Mouse (Mus musculus) frontal cortex, adult 2 months (tissue): ENCODE measurements at regions not wholly inside any gene's neighbourhood (a gene's known extent, or its start where the extent isn't known, plus 50 kb on each side); places are given as distances from the start of the nearest gene placed in this dataset.
"Not testable (repeated sequence)": the region's sequence is repeated elsewhere in the genome, so short reads cannot be mapped to it uniquely, and the experiment has no call there.

Experiments
- DNase-seq, 2 experiments: peaks; one replicate each; pipeline ENCODE4 v3.0.0; 2022; ENCODE audit warnings: low spot score in 1 of 2; ENCODE audit errors: extremely low spot score in 1 of 2

DNA sequence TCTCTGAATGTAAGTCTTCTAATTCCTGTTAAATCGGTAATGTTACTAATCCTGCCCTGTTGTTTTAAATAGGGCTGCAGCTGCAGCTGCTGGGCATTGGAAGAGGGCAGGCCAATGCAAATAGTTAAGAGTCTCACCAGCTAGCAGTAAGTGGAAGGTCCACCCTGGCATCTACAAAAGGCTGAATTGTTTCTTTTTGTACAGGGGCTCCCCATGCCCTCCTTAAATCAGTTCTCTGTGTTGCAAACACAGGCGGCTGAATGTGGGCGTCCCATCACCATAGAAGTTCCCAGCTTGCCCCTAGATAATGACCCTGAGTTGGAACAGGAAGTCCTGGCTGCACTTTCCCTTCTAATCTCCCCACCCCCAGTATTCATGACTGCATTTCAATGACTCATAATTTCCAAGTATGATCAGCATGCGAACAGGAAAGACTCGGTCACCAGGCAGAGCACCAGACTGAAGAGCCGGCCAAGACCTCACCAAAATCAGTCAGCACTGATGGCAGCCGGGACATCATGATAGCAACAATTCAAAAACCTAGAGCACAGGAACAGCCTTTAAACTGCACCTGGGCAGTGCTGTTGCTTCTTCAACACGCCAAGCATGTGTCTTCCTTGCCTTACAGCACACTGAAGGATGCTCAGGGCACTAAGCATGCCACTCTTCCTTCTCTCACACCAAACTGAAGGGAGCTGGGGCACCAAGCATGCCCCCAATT, 123.6 kb upstream of the Tbl1xr1 start:
- peak in 1 of 2 experiments; percentile 15 for DNase-seq

DNA sequence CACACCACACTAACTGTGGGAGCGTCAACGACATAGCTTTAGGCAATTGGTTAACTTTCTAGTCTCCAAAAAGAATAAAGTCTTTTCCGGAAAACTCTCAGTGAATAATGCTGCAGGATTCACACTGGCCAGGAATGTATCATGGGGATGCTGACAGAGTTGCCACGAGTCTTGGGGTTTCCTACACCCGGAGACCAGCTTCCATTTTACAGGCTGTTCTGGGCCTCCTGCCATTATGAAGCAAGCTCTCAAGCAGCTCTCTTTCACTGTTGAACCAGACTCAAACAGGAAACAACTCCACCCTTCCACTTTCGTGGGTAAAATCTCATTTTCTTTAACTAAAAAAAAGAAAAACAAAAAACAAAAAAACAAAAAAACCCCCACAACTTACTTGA, 123.0 kb upstream of the Tbl1xr1 start:
- no peak for DNase-seq

DNA sequence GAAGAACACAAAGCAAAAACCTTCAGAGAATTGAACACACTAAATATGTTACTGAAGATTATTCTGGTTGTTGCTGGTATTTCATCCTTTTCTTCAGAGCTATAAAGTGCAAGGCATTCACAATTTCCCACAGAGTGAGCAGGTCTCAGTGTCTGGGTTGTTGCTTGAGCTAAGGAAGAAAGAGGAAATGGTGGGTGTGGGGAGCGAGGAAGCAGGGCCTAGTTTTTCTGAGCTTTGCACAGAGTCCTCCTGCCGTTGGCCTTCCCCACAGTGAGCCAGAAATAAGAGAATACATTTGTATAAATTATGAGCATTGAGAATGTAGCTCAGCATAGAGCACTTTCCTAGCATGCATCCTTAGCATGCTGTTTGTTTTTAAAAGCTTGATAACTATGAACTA, 120.8 kb upstream of the Tbl1xr1 start:
- DNase-seq: peak in 1 of 2 experiments; percentile 22

DNA sequence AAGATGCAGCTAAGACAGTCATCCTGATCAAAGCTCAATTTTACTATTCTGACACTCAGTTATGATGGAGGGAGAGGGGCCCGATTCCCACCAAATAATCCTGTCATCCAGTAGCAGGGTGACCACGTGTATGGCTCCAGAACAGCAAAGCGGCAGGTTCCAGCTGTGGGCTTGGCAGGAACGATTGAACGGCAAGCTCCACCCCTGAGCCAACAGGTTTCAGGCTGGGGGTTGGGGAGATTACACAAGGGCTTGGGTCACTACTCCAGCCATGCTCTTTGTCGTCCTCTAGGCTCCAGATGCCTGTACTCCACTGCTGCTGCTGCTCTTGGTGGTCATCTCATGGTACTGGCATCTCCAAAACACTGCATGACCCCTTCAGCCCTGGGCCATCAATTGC, 119.3 kb upstream of the Tbl1xr1 start:
- not testable (repeated sequence) for DNase-seq

DNA sequence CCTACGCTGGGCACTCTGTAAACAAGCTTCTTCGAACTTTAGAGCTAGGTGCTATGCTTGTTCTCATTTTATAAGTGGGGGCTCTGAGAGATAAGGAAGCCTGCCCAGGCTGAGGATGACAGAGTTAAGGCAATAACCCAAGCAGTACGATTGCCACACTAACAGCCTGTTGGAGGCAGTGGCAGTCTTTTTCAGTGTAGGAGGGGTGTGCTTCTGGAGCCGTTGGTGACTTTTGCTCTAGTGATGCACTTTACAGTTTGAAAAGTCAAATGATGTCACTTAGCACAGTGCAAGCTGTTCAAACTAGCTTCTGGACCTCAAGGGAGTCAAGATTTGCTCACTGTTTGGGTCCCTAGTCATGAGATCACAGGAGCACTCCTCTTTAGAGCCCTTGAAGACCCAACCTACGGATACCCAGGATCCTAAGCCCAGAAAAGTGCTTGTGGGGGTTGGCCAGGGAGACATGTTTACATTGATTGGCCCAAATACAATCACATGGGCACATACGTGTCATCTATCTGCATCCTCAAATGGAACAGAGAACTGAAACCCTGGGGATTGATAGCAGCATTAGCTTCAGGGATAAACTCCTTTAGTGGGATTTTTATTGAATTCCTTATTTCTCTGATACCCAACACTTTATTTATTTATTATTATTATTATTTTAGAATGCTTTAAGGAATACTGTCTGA, 117.7 kb upstream of the Tbl1xr1 start:
- DNase-seq: no peak

DNA sequence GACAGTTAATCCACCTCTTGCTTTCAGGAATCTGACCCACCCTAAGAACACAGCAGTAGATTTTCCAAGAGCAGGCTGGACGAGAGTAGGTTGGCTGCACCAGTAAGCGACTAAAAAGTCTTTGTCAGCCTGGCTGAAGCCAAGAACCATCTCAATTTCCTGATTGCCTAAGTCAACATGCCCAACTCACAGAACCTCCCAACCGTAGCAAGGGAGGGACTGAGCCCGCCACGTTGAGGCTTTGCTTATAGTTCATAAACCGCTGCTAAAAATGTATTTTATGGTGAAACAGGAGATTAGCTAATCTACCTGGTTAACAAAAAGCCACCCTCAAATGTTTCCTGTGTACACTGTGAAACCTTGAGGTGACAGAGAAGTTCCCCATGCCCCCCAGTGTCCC, 115.4 kb upstream of the Tbl1xr1 start:
- DNase-seq: no peak

DNA sequence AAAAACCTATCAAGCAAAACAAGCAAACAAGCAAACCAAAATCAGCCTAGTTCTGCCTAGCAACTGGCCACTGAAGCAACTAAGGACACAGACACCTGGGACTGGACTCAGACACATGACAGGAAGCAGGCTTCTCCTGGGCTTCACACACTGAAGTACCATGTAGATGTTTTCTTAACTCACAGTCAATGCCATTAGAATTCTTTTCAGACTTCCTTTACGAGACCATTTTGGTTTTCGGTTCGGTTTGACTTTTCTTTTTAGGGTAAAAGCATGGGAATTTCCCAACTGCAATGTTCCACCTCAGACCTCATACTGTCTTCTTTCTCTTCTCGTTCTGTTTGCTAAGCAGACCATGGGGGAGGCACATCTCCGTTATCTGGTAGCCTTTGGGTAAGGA, 114.7 kb upstream of the Tbl1xr1 start:
- DNase-seq: no peak

DNA sequence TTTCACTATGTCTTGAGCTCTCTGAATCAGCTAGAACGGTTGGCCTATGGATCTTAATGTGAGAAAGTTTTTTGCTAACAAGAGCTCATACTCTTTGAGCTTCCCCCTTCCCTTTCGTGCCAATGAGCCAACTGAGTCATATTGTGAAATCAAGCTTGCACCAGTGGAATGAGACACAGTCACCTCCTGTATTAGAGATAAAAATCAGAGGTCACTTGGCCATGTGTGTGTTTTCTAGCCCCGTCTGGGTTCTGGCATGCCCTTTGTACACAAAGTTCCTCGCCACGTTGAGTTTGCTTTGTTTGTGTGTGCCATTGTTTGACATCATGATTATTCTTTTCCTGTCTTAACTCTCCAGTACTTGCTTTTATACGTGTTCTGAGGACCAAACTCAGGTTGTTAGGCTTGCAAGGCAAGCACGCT, 114.1 kb upstream of the Tbl1xr1 start:
- no peak for DNase-seq

DNA sequence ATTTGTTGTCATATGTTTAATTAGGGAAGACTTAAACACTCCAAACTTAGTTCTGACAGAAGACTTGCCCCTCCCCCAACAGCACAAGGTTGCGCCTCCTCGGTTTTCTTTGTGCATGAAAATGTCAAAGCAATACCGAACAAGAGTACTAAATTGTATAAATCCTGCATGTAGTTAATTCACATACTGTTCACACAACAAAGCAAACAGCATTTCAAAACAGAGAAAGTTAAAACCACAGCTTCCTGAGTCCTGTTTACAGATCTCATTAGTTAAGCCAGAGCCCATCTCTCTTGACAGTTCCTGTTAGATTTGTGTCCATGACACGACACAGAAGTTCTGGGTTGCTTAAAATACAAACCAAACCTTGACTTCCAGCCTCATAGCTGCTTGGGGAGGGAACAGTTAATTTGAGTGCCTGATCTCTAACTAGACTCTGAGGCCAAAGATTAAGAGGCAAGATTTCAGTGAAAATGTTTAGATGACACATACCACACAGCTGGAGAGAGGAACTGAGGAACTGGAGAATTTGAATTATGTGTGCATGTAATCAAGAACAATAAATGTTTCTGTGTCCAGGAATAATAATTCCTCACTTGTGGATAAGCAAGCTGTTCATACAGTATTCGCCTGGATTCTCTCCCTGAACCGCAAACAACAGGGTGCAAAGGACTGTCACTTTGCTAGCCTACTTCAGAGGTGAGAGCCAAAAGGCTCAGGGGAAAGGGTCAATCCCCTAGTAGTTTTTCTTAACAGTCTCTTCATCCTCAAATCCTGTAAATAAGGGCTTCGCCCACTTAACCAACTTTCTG, 113.3 kb upstream of the Tbl1xr1 start:
- DNase-seq: no peak

DNA sequence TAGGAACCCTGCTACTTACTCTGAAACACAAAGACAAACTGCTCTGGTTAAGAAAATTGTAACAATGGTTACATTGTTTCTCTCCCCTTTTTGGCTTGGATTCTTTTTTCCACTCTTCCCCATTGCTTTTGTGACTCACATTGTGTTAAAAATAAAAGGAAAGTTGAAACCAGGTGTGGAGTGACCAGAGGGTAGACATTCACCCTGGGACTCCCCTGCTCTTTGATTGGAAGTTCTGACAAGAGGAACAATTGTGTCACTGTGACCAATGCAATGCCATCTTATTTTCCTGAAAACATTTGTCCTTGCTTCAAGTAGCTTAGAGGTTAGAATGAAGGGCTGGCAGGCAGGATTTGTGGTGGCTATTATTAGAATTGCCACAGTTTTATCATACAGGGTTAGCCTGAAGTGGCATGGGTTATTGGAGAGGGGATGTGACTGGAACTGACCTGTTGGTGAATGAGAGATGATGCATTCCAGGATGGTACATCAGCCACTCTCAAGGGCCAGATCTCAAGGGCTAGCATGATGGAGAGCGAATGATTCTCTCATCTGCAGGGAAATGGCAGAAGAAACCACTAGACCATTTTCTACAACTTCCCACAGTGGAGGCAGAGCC, 112.6 kb upstream of the Tbl1xr1 start:
- DNase-seq: no peak

DNA sequence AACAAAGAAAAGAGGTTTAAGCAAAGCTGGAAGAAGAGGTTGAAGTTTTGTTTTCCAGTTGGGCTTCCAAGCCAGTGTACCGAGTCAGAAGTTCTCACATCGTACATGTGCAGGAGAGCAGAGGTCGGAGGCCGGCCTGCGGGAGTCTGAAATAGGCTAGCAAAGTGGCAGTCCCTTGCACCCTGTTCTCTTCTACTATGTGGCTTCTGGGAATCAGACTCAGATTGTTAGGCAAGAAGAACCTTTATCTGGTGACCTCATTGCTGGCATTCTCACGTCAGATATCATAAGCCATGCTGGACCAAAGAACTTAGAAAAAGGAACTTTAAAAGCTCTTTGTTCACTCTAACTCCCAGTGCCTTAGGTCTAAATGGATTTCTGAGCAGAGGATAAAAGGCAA, 112.0 kb upstream of the Tbl1xr1 start:
- no peak for DNase-seq

DNA sequence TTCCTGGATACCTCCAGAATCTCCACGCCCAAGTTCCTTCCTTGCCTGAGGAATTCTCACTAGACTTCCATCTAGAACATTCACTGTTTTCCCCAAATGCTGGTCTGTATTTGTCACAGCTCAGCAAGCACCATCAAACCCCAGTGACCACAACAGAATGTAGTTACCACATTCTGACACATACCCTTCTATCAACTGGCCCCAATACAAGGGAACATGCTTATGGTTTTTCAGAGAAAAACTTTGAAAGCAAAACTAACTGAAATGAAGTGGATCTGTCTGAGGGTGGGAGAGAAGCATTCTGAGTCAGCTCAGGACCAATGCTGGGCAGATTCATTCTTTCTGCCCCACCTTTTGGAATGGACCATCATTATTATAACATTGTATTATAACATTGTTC, 110.9 kb upstream of the Tbl1xr1 start:
- no peak for DNase-seq

DNA sequence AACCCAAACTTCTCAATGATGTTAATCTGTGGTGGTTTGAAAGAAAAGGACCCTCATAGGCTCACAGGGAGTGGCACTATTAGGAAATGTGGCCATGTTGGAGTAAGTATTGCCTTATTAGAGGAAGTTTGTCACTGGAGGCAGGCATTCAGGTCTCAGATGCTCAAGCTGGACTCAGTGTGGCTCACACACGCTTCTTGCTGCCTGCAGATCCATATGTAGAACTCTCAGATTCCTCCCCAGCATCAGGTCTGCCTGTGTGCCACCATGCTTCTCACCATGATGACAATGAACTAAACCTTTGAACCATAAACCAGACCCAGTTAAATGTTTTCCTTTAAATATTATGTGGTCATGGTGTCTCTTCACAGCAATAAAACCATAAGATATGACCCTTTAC, 104.7 kb upstream of the Tbl1xr1 start:
- no peak for DNase-seq

DNA sequence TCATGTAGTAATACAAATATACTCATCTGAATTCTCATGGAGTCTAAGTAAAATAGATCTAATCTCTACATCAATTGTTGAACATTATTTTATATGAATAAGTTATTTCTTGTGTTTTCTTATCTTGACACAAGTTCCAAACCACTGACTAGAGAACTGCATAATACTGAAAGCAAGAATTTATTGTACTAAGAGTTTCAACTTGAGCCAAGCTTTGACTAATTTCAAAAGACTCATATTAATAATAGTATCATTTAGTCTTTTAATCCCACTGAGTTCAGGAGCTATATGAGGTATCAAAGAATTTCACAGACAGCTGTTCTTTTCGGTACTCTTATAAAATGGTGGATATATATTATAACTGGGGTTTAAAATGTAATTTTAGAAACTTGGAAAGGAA, 103.3 kb upstream of the Tbl1xr1 start:
- no peak for DNase-seq

DNA sequence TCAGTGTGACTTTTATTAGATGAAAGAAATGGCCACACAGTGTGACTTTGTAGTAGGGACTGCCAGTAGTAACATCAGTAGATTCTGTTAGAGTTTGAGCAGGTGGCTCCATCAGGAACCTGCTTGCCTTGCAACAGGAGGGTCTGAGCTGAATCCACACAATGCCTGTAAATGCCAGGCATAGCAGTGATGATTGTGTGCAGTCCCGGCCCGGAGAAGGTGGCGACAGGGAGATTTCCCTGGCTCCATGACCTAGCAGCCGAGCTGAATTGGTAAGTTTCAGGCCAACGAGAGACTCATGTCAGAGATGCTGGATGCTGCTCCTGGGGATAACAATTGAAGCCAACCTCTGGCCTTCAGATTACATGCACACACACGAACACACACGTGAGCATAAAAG, 102.8 kb upstream of the Tbl1xr1 start:
- no peak for DNase-seq

DNA sequence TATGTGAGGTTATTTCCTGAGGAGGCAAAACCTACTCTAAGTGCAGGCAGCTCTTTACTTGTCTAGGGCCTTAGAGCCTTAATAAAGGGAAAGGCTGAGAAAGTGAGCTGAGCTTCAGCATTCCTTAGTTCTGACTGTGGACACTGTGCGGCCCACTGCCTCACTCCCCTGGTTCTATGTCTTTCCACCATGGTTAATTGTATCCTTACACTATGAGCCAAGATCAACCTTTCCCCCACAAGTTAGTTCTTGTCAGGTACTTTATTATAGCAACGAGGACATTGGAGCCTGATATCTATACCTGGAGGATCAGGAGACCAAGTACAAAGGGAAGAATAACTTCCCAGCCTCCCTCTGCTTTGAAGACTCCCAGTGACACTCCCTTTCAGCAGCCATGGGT, 101.7 kb upstream of the Tbl1xr1 start:
- DNase-seq: no peak

DNA sequence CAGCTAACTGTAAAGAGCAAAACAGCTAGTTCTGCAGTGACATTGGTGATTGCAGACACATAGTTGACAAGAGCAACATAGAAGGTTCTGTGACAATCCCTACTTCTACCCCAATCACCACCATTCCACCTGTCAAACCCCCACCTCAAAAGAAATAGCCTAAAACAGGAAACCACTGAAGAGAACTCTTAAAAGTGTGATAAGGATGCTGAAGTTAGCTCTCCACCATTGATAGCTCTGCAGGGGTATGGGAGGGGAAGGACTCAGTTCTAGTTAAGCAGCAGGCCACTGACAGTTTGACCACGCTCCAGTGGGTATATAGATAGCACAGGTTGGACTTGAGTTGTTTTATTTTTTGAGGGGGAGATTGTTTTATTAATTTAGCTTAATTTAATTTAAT, 98.7 kb upstream of the Tbl1xr1 start:
- no peak for DNase-seq

DNA sequence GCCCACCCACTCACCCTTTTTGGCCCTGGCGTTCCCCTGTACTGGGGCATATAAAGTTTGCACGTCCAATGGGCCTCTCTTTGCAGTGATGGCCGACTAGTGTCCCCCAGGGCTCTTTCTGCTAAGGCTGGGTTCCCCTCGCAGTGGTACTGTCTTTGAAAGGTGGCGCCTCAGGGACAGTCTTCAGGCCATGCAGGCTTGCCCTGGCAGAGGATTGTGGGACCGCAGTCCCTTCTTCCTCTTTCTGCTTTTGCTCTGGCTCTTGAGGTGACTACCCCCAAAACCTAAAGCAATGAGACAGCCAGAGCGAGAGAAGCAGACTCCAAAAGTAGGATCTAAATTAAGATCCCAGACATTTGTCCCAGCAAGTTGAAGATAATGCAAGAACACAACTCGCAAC, 93.5 kb upstream of the Tbl1xr1 start:
- no peak for DNase-seq

DNA sequence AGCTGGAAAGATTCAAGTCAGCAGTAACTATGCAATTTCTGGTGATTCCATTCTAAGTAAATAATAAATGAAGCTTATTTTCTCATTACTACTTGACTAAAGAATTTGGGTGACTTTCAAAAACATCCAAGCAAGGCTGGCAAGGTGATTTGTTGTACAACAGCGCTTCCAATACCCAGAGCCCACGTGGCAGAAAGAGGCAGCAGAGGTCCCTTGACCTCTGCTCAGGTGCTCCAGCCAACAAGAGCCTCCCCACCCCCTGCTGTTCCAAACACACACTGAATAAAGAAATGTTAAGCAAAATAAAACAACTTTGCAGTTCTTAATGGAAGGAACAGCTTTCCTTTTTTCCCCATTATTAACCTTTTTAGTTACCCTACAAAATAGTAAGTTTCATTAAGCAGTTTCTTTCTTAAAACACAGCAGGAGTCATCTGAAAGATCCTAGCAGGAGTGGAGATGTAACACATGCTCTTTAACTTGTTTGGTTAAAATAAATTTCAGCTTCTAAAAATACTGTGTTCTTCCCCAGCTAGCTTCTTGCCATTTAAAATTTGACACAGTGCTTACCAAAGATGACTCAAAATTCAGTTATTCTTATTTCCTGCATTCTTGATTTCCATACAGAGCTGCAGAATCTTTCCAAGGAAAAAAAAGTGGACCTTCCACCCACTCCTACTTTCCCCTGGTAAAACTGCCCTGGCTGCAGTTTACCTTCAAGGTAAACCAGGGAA, 92.3 kb upstream of the Tbl1xr1 start:
- DNase-seq: peak in 1 of 2 experiments; percentile 45

DNA sequence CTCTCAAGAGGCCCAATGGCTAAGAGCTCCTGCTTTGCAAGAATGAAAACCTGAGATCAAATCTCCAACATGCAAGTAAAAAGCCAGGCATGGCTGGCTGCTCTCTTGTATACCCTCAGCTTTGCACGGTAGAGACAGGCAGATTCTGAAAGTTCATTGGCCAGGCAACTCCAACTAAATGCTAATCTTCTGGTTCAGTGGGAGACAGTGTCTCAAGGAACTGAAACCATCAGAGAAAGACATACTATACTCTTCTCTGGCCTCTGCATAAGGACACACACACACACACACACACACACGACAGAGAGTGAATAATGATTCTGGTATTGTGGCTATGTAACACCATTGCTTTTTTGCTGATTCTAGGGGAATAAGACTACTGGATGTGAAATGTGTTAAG, 91.6 kb upstream of the Tbl1xr1 start:
- no peak for DNase-seq
